In the genomic region with DNA sequence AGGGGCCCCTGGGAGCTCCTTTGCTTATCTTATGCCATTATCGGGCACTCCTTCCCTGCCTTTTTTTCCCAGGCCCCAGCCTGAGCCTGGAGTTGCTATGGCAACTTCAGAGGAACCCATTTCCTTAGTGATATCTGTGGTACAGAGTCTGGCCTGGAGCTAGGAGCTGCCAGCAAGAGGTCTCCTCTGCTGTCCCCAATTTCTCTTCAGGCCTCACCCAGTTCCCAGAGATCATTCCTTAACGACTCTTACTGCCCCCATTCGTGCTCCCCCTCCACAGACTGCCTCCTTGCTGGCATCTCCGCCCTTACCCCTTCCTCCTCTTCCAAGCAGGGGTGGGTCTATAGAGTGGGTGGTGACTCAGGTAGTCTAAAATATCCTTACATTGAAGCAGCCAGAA, we compare ENCODE assay signal across 12 mouse cellular contexts. TPM values are rescaled to one million over a fixed set of nuclear protein-coding genes. Genes with fewer than 3 reads are reported as not detected.
DNase-seq lines count a peak whose midpoint lies in the region; ATAC-seq and TF ChIP-seq lines count a peak whose summit lies in the region.
"Had no signal": no experiment of that assay in that cellular context is flagged by ENCODE, and none has a peak within 500 bp of the region (broad histone marks: within the 10 kb centered on the region; RNA-seq: fewer than 3 reads in every experiment).

No protein-coding gene starts in this region.

- no peak for TF ChIP-seq POLR2A in brain, embryonic 14.5 days (IDR thresholded peaks at IDR 0.05; ENCODE audit: borderline replicate concordance, extremely low read depth, insufficient read depth, insufficient read length, poor library complexity, severe bottlenecking)

- peak; percentile 55 for ATAC-seq in intestine, embryonic 15.5 days
- ATAC-seq in intestine, postnatal 0 days, result no peak; the same call in 1 of the 2 replicates
- no peak for ATAC-seq in midbrain, embryonic 13.5 days
- ATAC-seq: activated CD4-positive, CD25-positive, alpha-beta regulatory T cell, adult 4 months; liver, postnatal 0 days had no signal

- no peak overlapping the region for H3K9ac ChIP-seq in intestine, embryonic 15.5 days
- no peak overlapping the region for H3K9ac ChIP-seq in intestine, postnatal 0 days (ENCODE audit: low read depth, low read length)
- H3K9ac ChIP-seq in midbrain, embryonic 13.5 days (replicated peaks), result 0 out of 2 replicates have a peak overlapping the region, but pooled peaks have one; percentile 14
- H3K9ac ChIP-seq: liver, postnatal 0 days had no signal

- no peak overlapping the region for H3K27ac ChIP-seq in intestine, embryonic 15.5 days
- no peak overlapping the region for H3K27ac ChIP-seq in intestine, postnatal 0 days (ENCODE audit: low read depth, low read length)
- H3K27ac ChIP-seq in midbrain, embryonic 13.5 days, result no peak overlapping the region

- WGBS in intestine, embryonic 15.5 days, result 34% methylated on average over 4 of the region's 4 CpGs
- WGBS in intestine, postnatal 0 days, result 40% methylated on average over 4 of the region's 4 CpGs
- 31% methylated on average over 4 of the region's 4 CpGs for WGBS in midbrain, embryonic 13.5 days

- H3K36me3 ChIP-seq in intestine, embryonic 15.5 days, result 0 out of 2 replicates have a peak, but pooled peaks cover 5% of the 10 kb centered on the region
- H3K36me3 ChIP-seq in intestine, postnatal 0 days (ENCODE audit: control insufficient read depth, insufficient read depth), result no peaks in the 10 kb centered on the region; the same call in 1 of the 2 replicates
- H3K36me3 ChIP-seq in midbrain, embryonic 13.5 days, result no peaks in the 10 kb centered on the region

- no peaks in the 10 kb centered on the region for H3K9me3 ChIP-seq in intestine, embryonic 15.5 days
- no peaks in the 10 kb centered on the region for H3K9me3 ChIP-seq in intestine, postnatal 0 days (ENCODE audit: control insufficient read depth)
- no peaks in the 10 kb centered on the region for H3K9me3 ChIP-seq in midbrain, embryonic 13.5 days

- peak overlapping the region; percentile 22; the same call in 1 of the 2 replicates for H3K4me2 ChIP-seq in intestine, embryonic 15.5 days (replicated peaks)
- no peak overlapping the region for H3K4me2 ChIP-seq in intestine, postnatal 0 days (replicated peaks; ENCODE audit: low read depth)
- peak overlapping the region; percentile 41; the same call in 1 of the 2 replicates for H3K4me2 ChIP-seq in midbrain, embryonic 13.5 days (replicated peaks)

- no peak overlapping the region for H3K4me3 ChIP-seq in intestine, embryonic 15.5 days (replicated peaks)
- no peak overlapping the region for H3K4me3 ChIP-seq in intestine, postnatal 0 days (ENCODE audit: low read depth, low read length)
- H3K4me3 ChIP-seq in midbrain, embryonic 13.5 days (replicated peaks), result no peak overlapping the region

- H3K27me3 ChIP-seq in intestine, embryonic 15.5 days (replicated peaks), result peaks cover 26% of the 10 kb centered on the region
- peaks cover 25% of the 10 kb centered on the region for H3K27me3 ChIP-seq in intestine, postnatal 0 days (replicated peaks; ENCODE audit: control insufficient read depth, insufficient read depth, low read length)
- H3K27me3 ChIP-seq in midbrain, embryonic 13.5 days, result peaks cover 51% of the 10 kb centered on the region

- peak; percentile 48 for DNase-seq in R1 (ENCODE audit: low read depth, low spot score)
- DNase-seq in brain, embryonic 14.5 days (ENCODE audit: low read depth), result peak; percentile 65
- no peak for DNase-seq in thymus, postnatal 36 days
- DNase-seq in kidney, adult 9 months, result no peak
- DNase-seq: embryo, embryonic 11 days; kidney, postnatal 10 days; liver, postnatal 0 days; thymus, adult 18-20 months had no signal

- peaks cover 46% of the 10 kb centered on the region for H3K4me1 ChIP-seq in intestine, embryonic 15.5 days (replicated peaks)
- H3K4me1 ChIP-seq in intestine, postnatal 0 days (replicated peaks; ENCODE audit: control insufficient read depth, insufficient read depth, low read length), result 0 out of 2 replicates have a peak, but pooled peaks cover 3% of the 10 kb centered on the region
- peaks cover 74% of the 10 kb centered on the region for H3K4me1 ChIP-seq in midbrain, embryonic 13.5 days (replicated peaks)

- no peak for TF ChIP-seq CTCF in intestine, postnatal 0 days (IDR thresholded peaks at IDR 0.05; ENCODE audit: low read depth)
- no peak for TF ChIP-seq CTCF in brain, embryonic 14.5 days (IDR thresholded peaks at IDR 0.05; ENCODE audit: borderline replicate concordance, extremely low read depth, insufficient read depth, insufficient read length)

RNA-seq across cellular contexts. Expression of a gene that starts 11.1 kb away (rescaled TPM):
- 35.6 and 39.3 TPM in 2 replicates for polyA plus RNA-seq in intestine, embryonic 15.5 days (2015; fragmentation: Nextera tagmentation; extraction: Ambion mirVana)
- 20.1 and 21.3 TPM in 2 replicates for polyA plus RNA-seq in intestine, postnatal 0 days (2015; fragmentation: Nextera tagmentation; extraction: Ambion mirVana)
- 49.2 and 56.1 TPM in 2 replicates for polyA plus RNA-seq in brain, embryonic 14.5 days (2012; rRNA removed)
- polyA plus RNA-seq in midbrain, embryonic 13.5 days (2015; fragmentation: Nextera tagmentation; extraction: Ambion mirVana), result 11.2 and 12.8 TPM in 2 replicates
- polyA plus RNA-seq: activated CD4-positive, CD25-positive, alpha-beta regulatory T cell, adult 4 months had no signal

RNA-seq across cellular contexts. Expression of a gene that starts 26.0 kb away (rescaled TPM):
- polyA plus RNA-seq in intestine, embryonic 15.5 days (2015; fragmentation: Nextera tagmentation; extraction: Ambion mirVana), result 105 and 111 TPM in 2 replicates
- 233 and 254 TPM in 2 replicates for polyA plus RNA-seq in intestine, postnatal 0 days (2015; fragmentation: Nextera tagmentation; extraction: Ambion mirVana)
- 1.0 and 1.4 TPM in 2 replicates for polyA plus RNA-seq in brain, embryonic 14.5 days (2012; rRNA removed)
- polyA plus RNA-seq in midbrain, embryonic 13.5 days (2015; fragmentation: Nextera tagmentation; extraction: Ambion mirVana), result 0.84 and 1.1 TPM in 2 replicates
- polyA plus RNA-seq: activated CD4-positive, CD25-positive, alpha-beta regulatory T cell, adult 4 months had no signal

RNA-seq across cellular contexts. Expression of a gene that starts 49.6 kb away (rescaled TPM):
- 98.9 and 103 TPM in 2 replicates for polyA plus RNA-seq in intestine, embryonic 15.5 days (2015; fragmentation: Nextera tagmentation; extraction: Ambion mirVana)
- 121 and 124 TPM in 2 replicates for polyA plus RNA-seq in intestine, postnatal 0 days (2015; fragmentation: Nextera tagmentation; extraction: Ambion mirVana)
- polyA plus RNA-seq in brain, embryonic 14.5 days (2012; rRNA removed), result 98.7 and 144 TPM in 2 replicates
- polyA plus RNA-seq in midbrain, embryonic 13.5 days (2015; fragmentation: Nextera tagmentation; extraction: Ambion mirVana), result 78.4 and 88.8 TPM in 2 replicates

Comparison
In these comparisons a context has a peak if more than half of its experiments do, and no peak if none do; other contexts are left out.
1. DNase-seq: peak in R1 (single experiment) and brain, embryonic 14.5 days (single experiment); none in thymus, postnatal 36 days (0 of 2) and kidney, adult 9 months (single experiment).
2. RNA of a gene that starts 26.0 kb away (polyA plus RNA-seq): 233 to 254 TPM in intestine, postnatal 0 days and 105 to 111 TPM in intestine, embryonic 15.5 days; 1.0 to 1.4 TPM in brain, embryonic 14.5 days and 0.84 to 1.1 TPM in midbrain, embryonic 13.5 days; every median in the first group is over 10 times any median in the second.